Mouse (Mus musculus) cerebellum, adult 2 months (tissue): ENCODE results near the gene Fam228a.

Experiments used
- CTCF ChIP-seq: fragments of 200-500 bp; IDR thresholded peaks from 2 replicates; pipeline ENCODE4 v1.5.1; 2011; ENCODE audit warnings: low read depth, mild to moderate bottlenecking, control low read depth, low read length, moderate library complexity, borderline replicate concordance; ENCODE audit not compliant: insufficient read depth
- POLR2A ChIP-seq: fragments of 200-500 bp; IDR thresholded peaks from 2 replicates; pipeline ENCODE4 v1.6.1; 2011; ENCODE audit warnings: low read length, control low read depth, borderline replicate concordance; ENCODE audit not compliant: insufficient read depth

DNA sequence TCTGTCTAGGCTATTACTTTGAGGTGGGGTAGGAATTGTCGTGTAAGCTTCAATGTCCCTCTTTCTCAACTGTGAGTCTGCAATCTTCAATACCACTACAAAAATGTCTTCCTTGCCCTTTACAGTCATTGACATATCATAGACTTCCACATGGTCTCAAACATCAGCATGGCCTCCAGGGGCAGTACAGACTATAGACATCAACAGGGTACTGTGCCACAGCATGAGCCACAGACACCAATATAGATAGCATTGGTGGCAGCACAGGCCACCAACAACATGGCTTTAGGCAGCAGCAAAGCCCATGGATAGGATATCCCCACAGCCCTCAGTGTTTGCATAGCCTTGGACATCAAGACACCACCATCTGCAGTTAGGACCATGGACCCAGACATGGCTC is 43.0 kb upstream of the Fam228a start:
- TF ChIP-seq CTCF: no peak
- no peak for TF ChIP-seq POLR2A
